Mouse (Mus musculus): ENCODE results near the gene Snx30. TPM values are rescaled to one million over a fixed set of nuclear protein-coding genes. Genes with fewer than 3 reads are reported as not detected.

Snx30 gene
- polyA plus RNA-seq, 1 experiment from 2014 or later: 17.3 TPM

DNA sequence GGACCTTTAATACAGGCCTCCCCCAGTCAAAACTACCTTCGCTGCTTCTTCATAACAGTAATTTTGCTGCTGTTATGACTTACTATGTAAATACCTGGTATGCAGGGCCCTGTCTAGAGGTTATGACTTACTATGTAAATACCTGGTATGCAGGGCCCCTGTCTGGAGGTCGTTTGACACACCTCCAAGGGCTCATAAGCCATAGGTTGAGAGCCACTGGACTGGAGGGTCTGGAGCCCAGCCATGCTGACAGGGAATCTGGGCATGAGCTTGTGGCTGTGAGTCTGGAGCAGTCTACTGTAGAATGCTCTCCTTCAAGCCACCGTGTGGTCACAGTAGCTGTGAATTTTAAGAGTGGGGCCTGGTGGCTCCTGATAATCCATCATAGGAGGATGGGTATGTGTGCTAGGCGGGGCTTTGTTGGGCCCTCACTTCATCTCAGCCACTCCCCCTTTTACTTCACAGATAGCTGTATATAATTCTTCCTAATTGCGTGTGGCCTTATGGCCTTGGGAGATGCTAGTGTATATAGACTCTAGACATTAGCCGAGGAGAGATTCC lies 78.6 kb downstream of the Snx30 start:
- Histone ChIP-seq H3K4me2 (replicated peaks) (no peak overlapping the region), H3K27ac (no peak overlapping the region), H3K9ac (no peak overlapping the region), H3K36me3 (peaks cover 44% of the 10 kb centered on the region), H3K9me3 (replicated peaks) (no peaks in the 10 kb centered on the region), H3K27me3 (no peaks in the 10 kb centered on the region), H3K4me1 (no peaks in the 10 kb centered on the region), H3K4me3 (no peak overlapping the region)
- ATAC-seq (ENCODE audit: low FRiP score): no peak
- WGBS: 84% methylated on average over 6 of the region's 6 CpGs

GRCm38 (mm10) chr4:59886281-59886680 lies 80.6 kb downstream of the Snx30 start:
- H3K9me3 ChIP-seq (replicated peaks): no peaks in the 10 kb centered on the region
- no peak overlapping the region for H3K27ac ChIP-seq
- H3K9ac ChIP-seq: no peak overlapping the region
- H3K4me2 ChIP-seq (replicated peaks): no peak overlapping the region
- 91% methylated on average over 6 of the region's 6 CpGs for WGBS
- H3K4me3 ChIP-seq: no peak overlapping the region
- no peaks in the 10 kb centered on the region for H3K4me1 ChIP-seq
- ATAC-seq (ENCODE audit: low FRiP score): no peak
- no peaks in the 10 kb centered on the region for H3K27me3 ChIP-seq
- H3K36me3 ChIP-seq: peaks cover 31% of the 10 kb centered on the region

GRCm38 (mm10) chr4:59887011-59887410 lies 81.4 kb downstream of the Snx30 start:
- Histone ChIP-seq H3K9ac (no peak overlapping the region), H3K4me3 (no peak overlapping the region), H3K4me2 (replicated peaks) (no peak overlapping the region), H3K36me3 (peaks cover 26% of the 10 kb centered on the region), H3K9me3 (replicated peaks) (no peaks in the 10 kb centered on the region), H3K4me1 (no peaks in the 10 kb centered on the region), H3K27me3 (no peaks in the 10 kb centered on the region), H3K27ac (no peak overlapping the region)
- no peak for ATAC-seq (ENCODE audit: low FRiP score)
- WGBS: 92% methylated on average over 5 of the region's 5 CpGs

DNA sequence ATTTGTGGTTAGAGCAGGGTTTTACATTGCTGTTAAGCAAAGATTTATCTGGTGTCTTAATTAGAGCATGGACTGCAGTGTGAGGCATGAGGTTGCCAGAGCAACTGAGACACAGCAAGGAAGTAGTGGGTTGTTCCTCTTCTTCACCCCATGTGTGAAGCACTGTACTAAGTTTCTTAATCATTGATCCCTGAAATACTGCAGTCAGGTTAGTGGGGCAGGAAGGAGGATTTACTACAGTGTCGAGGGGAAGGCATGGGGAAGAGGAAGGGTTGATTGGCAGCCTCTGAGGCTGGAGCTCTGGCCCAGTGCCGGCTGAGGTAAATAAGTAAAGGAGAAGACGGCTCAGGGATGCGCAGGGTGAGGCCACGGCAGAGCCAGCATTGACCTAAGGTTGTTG lies 82.4 kb downstream of the Snx30 start:
- no peak for ATAC-seq (ENCODE audit: low FRiP score)
- Histone ChIP-seq H3K9me3 (replicated peaks) (no peaks in the 10 kb centered on the region), H3K4me1 (no peaks in the 10 kb centered on the region), H3K4me2 (replicated peaks) (no peak overlapping the region), H3K36me3 (peaks cover 22% of the 10 kb centered on the region), H3K27ac (no peak overlapping the region), H3K4me3 (no peak overlapping the region), H3K27me3 (no peaks in the 10 kb centered on the region), H3K9ac (no peak overlapping the region)
- WGBS: 85% methylated on average over 5 of the region's 5 CpGs

DNA sequence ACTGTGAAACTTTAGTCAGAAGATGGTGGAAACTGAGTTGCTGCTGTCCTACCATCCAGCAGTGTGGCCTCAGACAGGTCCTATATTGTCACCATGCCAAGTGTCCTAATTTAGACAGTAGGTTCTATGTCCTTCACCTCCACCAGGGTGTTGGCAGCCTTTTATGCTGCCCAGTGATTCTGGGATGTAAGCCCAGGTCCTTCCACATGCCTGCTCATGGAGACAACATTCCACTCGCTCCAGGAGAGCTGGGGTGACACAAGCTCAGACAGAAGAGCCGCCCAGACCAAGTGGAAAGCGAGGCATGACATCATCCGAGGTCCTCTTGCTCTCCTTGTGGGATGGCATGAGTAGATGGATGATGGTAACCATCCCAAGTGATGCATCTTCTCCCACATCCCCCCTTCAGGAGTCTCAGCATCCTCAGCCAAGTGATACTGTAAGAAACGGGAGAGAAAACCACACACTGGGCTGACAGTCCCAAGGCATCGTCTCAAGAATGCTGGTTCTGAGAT lies 84.5 kb downstream of the Snx30 start:
- Histone ChIP-seq H3K4me2 (replicated peaks) (no peak overlapping the region), H3K9ac (no peak overlapping the region), H3K36me3 (peaks cover 29% of the 10 kb centered on the region), H3K9me3 (replicated peaks) (no peaks in the 10 kb centered on the region), H3K27me3 (no peaks in the 10 kb centered on the region), H3K27ac (no peak overlapping the region), H3K4me1 (no peaks in the 10 kb centered on the region), H3K4me3 (no peak overlapping the region)
- WGBS: 92% methylated on average over 6 of the region's 6 CpGs
- ATAC-seq (ENCODE audit: low FRiP score): no peak

DNA sequence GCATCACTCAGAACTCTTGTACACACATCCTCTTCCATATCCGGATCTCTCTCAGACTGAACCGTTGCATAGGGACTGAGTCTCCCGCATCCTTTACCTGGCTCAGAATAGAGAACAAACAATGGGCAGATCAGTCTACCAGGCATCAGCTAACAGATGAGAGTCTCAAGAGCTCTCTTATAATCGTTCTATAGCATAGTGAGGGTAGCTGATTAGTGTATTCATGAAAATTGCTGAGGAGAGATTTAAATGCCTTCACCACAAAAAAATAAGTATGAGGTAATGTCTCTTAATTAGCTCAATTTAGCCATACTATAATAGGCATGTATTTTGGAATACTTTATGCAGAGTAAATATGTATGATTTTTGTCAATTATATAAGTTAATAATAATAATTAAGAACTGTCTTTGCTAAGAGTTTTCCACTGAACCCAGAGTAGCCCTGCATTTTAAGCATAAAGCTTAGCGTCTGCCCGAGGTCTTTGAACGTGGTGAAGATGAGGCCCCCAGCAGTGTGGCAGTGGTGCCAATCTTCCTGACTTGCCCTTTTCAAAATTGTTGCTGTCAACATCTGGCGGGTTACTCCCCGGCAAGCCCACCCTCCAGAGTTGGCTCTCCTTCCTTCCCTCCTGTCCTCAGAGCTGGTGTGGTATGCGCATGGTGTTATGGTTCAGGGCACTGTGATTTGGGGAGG lies 86.2 kb downstream of the Snx30 start:
- Histone ChIP-seq H3K9ac (no peak overlapping the region), H3K4me3 (no peak overlapping the region), H3K27ac (no peak overlapping the region), H3K36me3 (peaks cover 26% of the 10 kb centered on the region; the same call in 1 of the 2 replicates), H3K9me3 (replicated peaks) (no peaks in the 10 kb centered on the region), H3K4me2 (replicated peaks) (no peak overlapping the region), H3K27me3 (no peaks in the 10 kb centered on the region), H3K4me1 (no peaks in the 10 kb centered on the region)
- ATAC-seq (ENCODE audit: low FRiP score): no peak
- WGBS: 92% methylated on average over 10 of the region's 10 CpGs

DNA sequence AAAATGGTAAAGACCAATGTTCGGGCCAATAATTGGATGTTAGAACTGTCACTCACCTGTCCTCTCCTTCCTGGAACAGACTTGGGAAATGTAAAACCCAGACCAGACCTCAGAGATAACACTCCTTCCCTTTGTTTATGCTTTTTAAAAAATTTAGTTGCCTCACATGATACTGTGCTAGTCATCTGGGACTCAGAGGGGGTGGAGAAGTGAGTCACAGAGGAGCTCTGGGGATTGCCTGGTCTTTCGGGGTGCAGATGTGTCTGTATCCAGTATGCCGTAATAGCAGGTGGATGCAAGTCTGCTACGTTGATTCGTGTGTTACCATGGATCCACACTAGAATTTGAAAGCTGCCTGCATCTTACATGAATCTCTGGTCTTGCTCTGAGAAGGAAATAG lies 87.1 kb downstream of the Snx30 start:
- H3K4me3 ChIP-seq: no peak overlapping the region
- H3K27me3 ChIP-seq: no peaks in the 10 kb centered on the region
- 96% methylated on average over 5 of the region's 5 CpGs for WGBS
- ATAC-seq (ENCODE audit: low FRiP score): no peak
- no peaks in the 10 kb centered on the region for H3K9me3 ChIP-seq (replicated peaks)
- H3K27ac ChIP-seq: no peak overlapping the region
- H3K36me3 ChIP-seq: peaks cover 35% of the 10 kb centered on the region
- no peak overlapping the region for H3K4me2 ChIP-seq (replicated peaks)
- H3K9ac ChIP-seq: no peak overlapping the region
- no peaks in the 10 kb centered on the region for H3K4me1 ChIP-seq

DNA sequence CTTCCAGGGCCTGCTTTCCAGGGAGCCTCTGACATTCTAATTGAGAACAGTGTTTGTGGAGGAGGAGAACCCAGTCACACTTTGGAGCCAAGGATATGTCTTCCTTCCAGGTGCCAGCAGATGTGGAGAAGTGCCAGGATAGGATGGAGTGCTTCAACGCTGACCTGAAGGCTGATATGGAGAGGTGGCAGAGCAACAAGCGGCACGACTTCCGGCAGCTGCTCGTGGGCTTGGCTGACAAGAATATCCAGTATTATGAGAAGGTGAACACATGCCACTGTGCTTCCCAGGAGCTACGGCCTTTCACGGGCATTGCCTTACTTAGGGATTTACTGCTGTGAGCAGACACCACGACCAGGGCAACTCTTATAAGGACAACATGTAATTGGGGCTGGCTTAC lies 88.8 kb downstream of the Snx30 start:
- no peak for ATAC-seq (ENCODE audit: low FRiP score)
- WGBS: 95% methylated on average over 8 of the region's 8 CpGs
- Histone ChIP-seq H3K4me2 (replicated peaks) (no peak overlapping the region), H3K36me3 (peaks cover 40% of the 10 kb centered on the region), H3K27me3 (no peaks in the 10 kb centered on the region), H3K9ac (no peak overlapping the region), H3K4me3 (no peak overlapping the region), H3K9me3 (replicated peaks) (no peaks in the 10 kb centered on the region), H3K4me1 (no peaks in the 10 kb centered on the region), H3K27ac (no peak overlapping the region)

GRCm38 (mm10) chr4:59894977-59895575 lies 89.4 kb downstream of the Snx30 start:
- H3K4me2 ChIP-seq (replicated peaks): no peak overlapping the region
- WGBS: 93% methylated on average over 3 of the region's 3 CpGs
- no peak for ATAC-seq (ENCODE audit: low FRiP score)
- no peak overlapping the region for H3K4me3 ChIP-seq
- H3K27ac ChIP-seq: no peak overlapping the region
- no peaks in the 10 kb centered on the region for H3K27me3 ChIP-seq
- H3K36me3 ChIP-seq: peaks cover 46% of the 10 kb centered on the region
- no peak overlapping the region for H3K9ac ChIP-seq
- no peaks in the 10 kb centered on the region for H3K4me1 ChIP-seq
- H3K9me3 ChIP-seq (replicated peaks): no peaks in the 10 kb centered on the region

GRCm38 (mm10) chr4:59896000-59896399 lies 90.4 kb downstream of the Snx30 start:
- ATAC-seq (ENCODE audit: low FRiP score): no peak
- Histone ChIP-seq H3K27ac (no peak overlapping the region), H3K9me3 (replicated peaks) (no peaks in the 10 kb centered on the region), H3K27me3 (no peaks in the 10 kb centered on the region), H3K4me2 (replicated peaks) (no peak overlapping the region), H3K9ac (no peak overlapping the region), H3K36me3 (peaks cover 47% of the 10 kb centered on the region), H3K4me3 (no peak overlapping the region), H3K4me1 (no peaks in the 10 kb centered on the region)
- 72% methylated on average over 5 of the region's 5 CpGs for WGBS

GRCm38 (mm10) chr4:59897814-59898520 lies 92.3 kb downstream of the Snx30 start:
- Histone ChIP-seq H3K4me3 (no peak overlapping the region), H3K4me2 (replicated peaks) (no peak overlapping the region), H3K4me1 (no peaks in the 10 kb centered on the region), H3K27me3 (no peaks in the 10 kb centered on the region), H3K9me3 (replicated peaks) (no peaks in the 10 kb centered on the region), H3K36me3 (peaks cover 41% of the 10 kb centered on the region), H3K9ac (no peak overlapping the region), H3K27ac (no peak overlapping the region)
- WGBS: 86% methylated on average over 12 of the region's 12 CpGs
- no peak for ATAC-seq (ENCODE audit: low FRiP score)

DNA sequence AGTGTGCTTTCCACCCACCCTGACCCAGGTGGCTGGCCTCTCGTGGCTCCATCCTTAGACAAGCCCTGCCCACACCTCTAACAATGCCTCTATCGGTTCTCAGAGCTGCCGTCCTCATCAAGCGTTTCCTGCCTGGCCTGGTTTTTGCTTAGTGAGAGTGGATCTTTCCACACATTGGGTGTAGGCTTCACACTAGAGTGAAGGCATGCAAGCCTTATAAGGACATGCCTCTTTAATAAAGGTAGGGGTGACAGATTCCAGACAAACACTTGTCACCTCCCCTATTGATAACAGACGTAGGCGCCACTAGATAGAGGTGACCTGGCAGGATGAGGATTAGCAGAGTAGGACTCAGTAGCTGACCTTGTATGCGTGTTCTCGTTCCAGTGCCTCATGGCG lies 92.9 kb downstream of the Snx30 start:
- Histone ChIP-seq H3K9ac (no peak overlapping the region), H3K4me1 (no peaks in the 10 kb centered on the region), H3K4me2 (replicated peaks) (no peak overlapping the region), H3K36me3 (peaks cover 41% of the 10 kb centered on the region), H3K27ac (no peak overlapping the region), H3K9me3 (replicated peaks) (no peaks in the 10 kb centered on the region), H3K4me3 (no peak overlapping the region), H3K27me3 (no peaks in the 10 kb centered on the region)
- ATAC-seq (ENCODE audit: low FRiP score): no peak
- WGBS: 91% methylated on average over 9 of the region's 9 CpGs

Measured in hindbrain, embryonic 12.5 days (tissue).